Mouse (Mus musculus) hindbrain, embryonic 12.5 days (tissue): ENCODE results near the gene Txnip. TPM values are rescaled to one million over a fixed set of nuclear protein-coding genes. Genes with fewer than 3 reads are reported as not detected.
A peak's percentile ranks its signal among the peaks of the same experiment; 100 is the strongest.

Experiments used
- ATAC-seq: fragments of 200-750 bp; cut with Nextera tagmentation; 2 replicates; pipeline ENCODE4 v1.8.0; 2017; ENCODE audit warnings: moderate TSS enrichment; ENCODE audit not compliant: low FRiP score
- H3K27ac ChIP-seq: fragments of 300-500 bp; sonication (generic); 2 replicates; pipeline ENCODE4 v1.5.1; 2016; ENCODE audit warnings: mild to moderate bottlenecking
- H3K27me3 ChIP-seq: fragments of 300-500 bp; sonication (generic); 2 replicates; pipeline ENCODE4 v1.6.1; 2016; ENCODE audit warnings: mild to moderate bottlenecking
- H3K36me3 ChIP-seq: fragments of 300-500 bp; sonication (generic); 2 replicates; pipeline ENCODE4 v1.6.1; 2016; ENCODE audit warnings: mild to moderate bottlenecking
- H3K4me1 ChIP-seq: fragments of 300-500 bp; sonication (generic); 2 replicates; pipeline ENCODE4 v1.6.1; 2016
- H3K4me2 ChIP-seq: fragments of 300-500 bp; sonication (generic); replicated peaks from 2 replicates; pipeline ENCODE4 v1.6.1; 2016; ENCODE audit warnings: mild to moderate bottlenecking
- H3K4me3 ChIP-seq: fragments of 300-500 bp; sonication (generic); 2 replicates; pipeline ENCODE4 v1.5.1; 2016; ENCODE audit warnings: mild to moderate bottlenecking
- H3K9ac ChIP-seq: fragments of 300-500 bp; sonication (generic); 2 replicates; pipeline ENCODE4 v1.6.1; 2016; ENCODE audit warnings: mild to moderate bottlenecking, moderate library complexity
- H3K9me3 ChIP-seq: fragments of 300-500 bp; sonication (generic); replicated peaks from 2 replicates; pipeline ENCODE4 v1.6.1; 2016; ENCODE audit warnings: mild to moderate bottlenecking
- WGBS: fragments of 180-500 bp; shearing (Covaris S2); methylation state at CpG from one replicate; pipeline ENCODE4 v1.1.7; 2016; 5-methylcytosine and 5-hydroxymethylcytosine counted together
- polyA plus RNA-seq: library from polyadenylated mRNA; unstranded; fragments of >200 nt; fragmentation: Nextera tagmentation; extraction: Ambion mirVana; gene quantifications from 2 replicates; pipeline ENCODE4 v1.2.1, GENCODE M21; 2016

Gene Txnip
- polyA plus RNA-seq, 1 experiment from 2014 or later = 58.7 TPM

GRCm38 (mm10) chr3:96540740-96541139, 17.0 kb upstream of the Txnip start:
- Histone ChIP-seq H3K36me3 (no peaks in the 10 kb centered on the region), H3K9ac (no peak overlapping the region), H3K27ac (no peak overlapping the region), H3K4me2 (no peak overlapping the region), H3K4me3 (no peak overlapping the region), H3K9me3 (no peaks in the 10 kb centered on the region), H3K27me3 (0 out of 2 replicates have a peak, but pooled peaks cover 3% of the 10 kb centered on the region), H3K4me1 (no peaks in the 10 kb centered on the region)
- 46% methylated on average over 6 of the region's 6 CpGs for WGBS
- no peak for ATAC-seq

- H3K27ac ChIP-seq = no peak overlapping the region
- 0 out of 2 replicates have a peak overlapping the region, but pooled peaks have one; percentile 15 for H3K9ac ChIP-seq
- no peaks in the 10 kb centered on the region for H3K36me3 ChIP-seq
- H3K4me3 ChIP-seq = no peak overlapping the region
- no peaks in the 10 kb centered on the region for H3K4me1 ChIP-seq
- ATAC-seq = no peak
- 23% methylated on average over 14 of the region's 14 CpGs for WGBS
- H3K4me2 ChIP-seq = 0 out of 2 replicates have a peak overlapping the region, but pooled peaks have one; percentile 3
- H3K9me3 ChIP-seq = no peaks in the 10 kb centered on the region
- H3K27me3 ChIP-seq = 0 out of 2 replicates have a peak, but pooled peaks cover 7% of the 10 kb centered on the region
Observed at GRCm38 (mm10) chr3:96541328-96542078, 16.3 kb upstream of the Txnip start.

- no peak overlapping the region for H3K4me2 ChIP-seq
- H3K36me3 ChIP-seq = no peaks in the 10 kb centered on the region
- no peak overlapping the region for H3K9ac ChIP-seq
- H3K9me3 ChIP-seq = no peaks in the 10 kb centered on the region
- 0 out of 2 replicates have a peak, but pooled peaks cover 7% of the 10 kb centered on the region for H3K27me3 ChIP-seq
- 0 out of 2 replicates have a peak, but pooled peaks cover under 1% of the 10 kb centered on the region for H3K4me1 ChIP-seq
- WGBS = 78% methylated on average over 8 of the region's 8 CpGs
- no peak overlapping the region for H3K27ac ChIP-seq
- no peak overlapping the region for H3K4me3 ChIP-seq
- no peak for ATAC-seq
Observed at GRCm38 (mm10) chr3:96542554-96542953, 15.2 kb upstream of the Txnip start.

- Histone ChIP-seq H3K9ac (no peak overlapping the region), H3K27ac (no peak overlapping the region), H3K9me3 (no peaks in the 10 kb centered on the region), H3K4me1 (0 out of 2 replicates have a peak, but pooled peaks cover 2% of the 10 kb centered on the region), H3K4me2 (no peak overlapping the region), H3K4me3 (no peak overlapping the region), H3K36me3 (no peaks in the 10 kb centered on the region), H3K27me3 (0 out of 2 replicates have a peak, but pooled peaks cover 7% of the 10 kb centered on the region)
- 85% methylated on average over 11 of the region's 11 CpGs for WGBS
- no peak for ATAC-seq
Observed at GRCm38 (mm10) chr3:96543345-96543744, 14.4 kb upstream of the Txnip start.

- 46% methylated on average over 1 of the region's 1 CpGs for WGBS
- Histone ChIP-seq H3K4me2 (no peak overlapping the region), H3K4me1 (0 out of 2 replicates have a peak, but pooled peaks cover 2% of the 10 kb centered on the region), H3K4me3 (no peak overlapping the region), H3K27me3 (0 out of 2 replicates have a peak, but pooled peaks cover 7% of the 10 kb centered on the region), H3K36me3 (no peaks in the 10 kb centered on the region), H3K9ac (no peak overlapping the region), H3K27ac (no peak overlapping the region), H3K9me3 (no peaks in the 10 kb centered on the region)
- no peak for ATAC-seq
Observed at GRCm38 (mm10) chr3:96545565-96545964, 12.2 kb upstream of the Txnip start.

- 46% methylated on average over 4 of the region's 4 CpGs for WGBS
- 0 out of 2 replicates have a peak, but pooled peaks have one; percentile 19 for ATAC-seq
- peak overlapping the region; percentile 41 for H3K4me2 ChIP-seq
Observed at GRCm38 (mm10) chr3:96546880-96547279, 10.9 kb upstream of the Txnip start.

GRCm38 (mm10) chr3:96547389-96547960, 10.3 kb upstream of the Txnip start:
- peak; percentile 43; the same call in 1 of the 2 replicates for ATAC-seq

More at GRCm38 (mm10) chr3:96546880-96547279, 10.9 kb upstream of the Txnip start:
- Histone ChIP-seq H3K9me3 (no peaks in the 10 kb centered on the region), H3K36me3 (no peaks in the 10 kb centered on the region), H3K27me3 (0 out of 2 replicates have a peak, but pooled peaks cover 7% of the 10 kb centered on the region), H3K27ac (no peak overlapping the region), H3K4me3 (no peak overlapping the region), H3K9ac (no peak overlapping the region), H3K4me1 (0 out of 2 replicates have a peak, but pooled peaks cover 5% of the 10 kb centered on the region)

GRCm38 (mm10) chr3:96548824-96549223, 8.9 kb upstream of the Txnip start:
- H3K4me1 ChIP-seq = 0 out of 2 replicates have a peak, but pooled peaks cover 5% of the 10 kb centered on the region
- no peak overlapping the region for H3K4me2 ChIP-seq
- 83% methylated on average over 7 of the region's 7 CpGs for WGBS
- H3K27ac ChIP-seq = no peak overlapping the region
- H3K9me3 ChIP-seq = no peaks in the 10 kb centered on the region
- H3K4me3 ChIP-seq = no peak overlapping the region
- H3K9ac ChIP-seq = no peak overlapping the region
- H3K27me3 ChIP-seq = 0 out of 2 replicates have a peak, but pooled peaks cover 4% of the 10 kb centered on the region
- ATAC-seq = no peak
- H3K36me3 ChIP-seq = no peaks in the 10 kb centered on the region

More at GRCm38 (mm10) chr3:96547389-96547960, 10.3 kb upstream of the Txnip start:
- H3K4me3 ChIP-seq = no peak overlapping the region
- H3K4me1 ChIP-seq = 0 out of 2 replicates have a peak, but pooled peaks cover 5% of the 10 kb centered on the region
- no peak overlapping the region for H3K9ac ChIP-seq
- 9% methylated on average over 14 of the region's 14 CpGs for WGBS
- H3K36me3 ChIP-seq = no peaks in the 10 kb centered on the region
- H3K9me3 ChIP-seq = no peaks in the 10 kb centered on the region
- H3K27me3 ChIP-seq = 0 out of 2 replicates have a peak, but pooled peaks cover 7% of the 10 kb centered on the region
- peak overlapping the region; percentile 41 for H3K4me2 ChIP-seq
- H3K27ac ChIP-seq = no peak overlapping the region

GRCm38 (mm10) chr3:96549346-96549745, 8.4 kb upstream of the Txnip start:
- Histone ChIP-seq H3K4me3 (no peak overlapping the region), H3K36me3 (no peaks in the 10 kb centered on the region), H3K9me3 (no peaks in the 10 kb centered on the region), H3K4me2 (no peak overlapping the region), H3K27ac (no peak overlapping the region), H3K27me3 (0 out of 2 replicates have a peak, but pooled peaks cover 4% of the 10 kb centered on the region), H3K4me1 (0 out of 2 replicates have a peak, but pooled peaks cover 5% of the 10 kb centered on the region), H3K9ac (no peak overlapping the region)
- WGBS = 81% methylated on average over 5 of the region's 5 CpGs
- ATAC-seq = no peak

GRCm38 (mm10) chr3:96551203-96551602, 6.6 kb upstream of the Txnip start:
- H3K9ac ChIP-seq = no peak overlapping the region
- H3K27ac ChIP-seq = peak overlapping the region; percentile 12; the same call in 1 of the 2 replicates
- no peaks in the 10 kb centered on the region for H3K36me3 ChIP-seq
- no peak for ATAC-seq
- no peaks in the 10 kb centered on the region for H3K9me3 ChIP-seq
- H3K4me3 ChIP-seq = no peak overlapping the region
- H3K4me1 ChIP-seq = peaks cover 16% of the 10 kb centered on the region
- 0 out of 2 replicates have a peak, but pooled peaks cover under 1% of the 10 kb centered on the region for H3K27me3 ChIP-seq
- no peak overlapping the region for H3K4me2 ChIP-seq
- 20% methylated on average over 8 of the region's 8 CpGs for WGBS

- H3K9me3 ChIP-seq = no peaks in the 10 kb centered on the region
- H3K4me2 ChIP-seq = no peak overlapping the region
- H3K27ac ChIP-seq = no peak overlapping the region
- no peak overlapping the region for H3K9ac ChIP-seq
- H3K4me1 ChIP-seq = peaks cover 23% of the 10 kb centered on the region
- 81% methylated on average over 7 of the region's 7 CpGs for WGBS
- ATAC-seq = no peak
- H3K4me3 ChIP-seq = no peak overlapping the region
- no peaks in the 10 kb centered on the region for H3K36me3 ChIP-seq
- H3K27me3 ChIP-seq = no peaks in the 10 kb centered on the region
Observed at GRCm38 (mm10) chr3:96551890-96552289, 5.9 kb upstream of the Txnip start.

- peaks cover 26% of the 10 kb centered on the region for H3K4me1 ChIP-seq
- WGBS = 90% methylated on average over 6 of the region's 6 CpGs
- no peaks in the 10 kb centered on the region for H3K36me3 ChIP-seq
- H3K27me3 ChIP-seq = no peaks in the 10 kb centered on the region
- no peak overlapping the region for H3K9ac ChIP-seq
- no peaks in the 10 kb centered on the region for H3K9me3 ChIP-seq
- H3K4me3 ChIP-seq = no peak overlapping the region
- no peak for ATAC-seq
- H3K27ac ChIP-seq = no peak overlapping the region
- no peak overlapping the region for H3K4me2 ChIP-seq
Observed at GRCm38 (mm10) chr3:96553601-96554000, 4.2 kb upstream of the Txnip start.
